ENCODE assay signal across 9 mouse cellular contexts in the genomic region with DNA sequence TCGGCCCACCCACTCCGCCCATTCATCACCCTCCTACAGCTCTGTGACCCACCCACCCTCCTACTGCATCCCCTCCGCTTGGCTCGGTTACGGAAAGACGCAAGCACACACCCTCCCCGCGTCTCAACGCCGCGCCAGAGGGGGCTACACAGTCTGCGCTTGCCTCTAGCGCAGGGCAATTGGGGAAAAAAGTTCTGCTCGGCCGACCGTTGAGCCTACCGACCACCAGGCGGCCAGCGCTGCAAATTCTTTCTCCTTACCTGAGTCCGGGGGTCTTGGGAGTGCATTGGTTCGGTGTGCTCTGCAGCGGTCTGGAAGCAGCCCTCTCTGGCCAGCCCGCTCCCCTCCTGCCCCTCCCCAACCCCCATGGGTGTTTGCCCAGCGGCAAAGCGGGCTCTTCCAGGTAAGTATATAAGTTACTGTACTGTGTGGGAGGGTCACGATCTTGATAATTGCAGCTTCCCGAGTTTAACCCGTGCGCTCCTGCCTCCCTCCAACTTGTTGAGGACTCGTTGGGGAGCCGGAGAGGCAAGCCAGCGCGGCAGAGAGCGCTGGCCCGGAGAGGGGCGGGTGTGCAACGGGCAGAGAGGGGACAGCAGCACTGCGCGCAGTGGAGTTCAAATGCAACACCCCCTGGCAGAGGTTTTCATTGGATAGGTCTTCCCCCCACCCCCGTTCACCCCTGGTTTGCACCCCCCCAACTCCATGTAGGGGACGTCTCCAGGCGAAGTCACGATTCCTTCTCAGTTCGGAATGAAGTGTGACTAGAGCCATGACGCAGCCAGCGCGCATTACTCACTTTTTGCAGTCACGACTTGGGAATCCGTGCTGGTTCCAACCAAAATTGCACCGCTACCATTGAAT.
A peak's percentile ranks its signal among the peaks of the same experiment; 100 is the strongest.
DNase-seq lines count a peak whose midpoint lies in the region; ATAC-seq lines count a peak whose summit lies in the region.
"Had no signal": no experiment of that assay in that cellular context is flagged by ENCODE, and none has a peak within 500 bp of the region (broad histone marks: within the 10 kb centered on the region; RNA-seq: fewer than 3 reads in every experiment).

No protein-coding gene starts in this region.

- peak; percentile 58 for DNase-seq in adrenal gland, adult 2 months
- no peak for DNase-seq in adrenal gland, postnatal 10 days
- DNase-seq in left cerebral cortex, postnatal 14 days (ENCODE audit: low spot score in 2 of 2), result peak; percentile 68 to 72
- DNase-seq in left cerebral cortex, postnatal 4 days, result no peak
- DNase-seq in hindbrain, embryonic 11.5 days (ENCODE audit: low spot score), result peak; percentile 55
- DNase-seq in thymus, postnatal 14 days, result no peak
- no peak for DNase-seq in kidney, adult 18-20 months

- H3K4me1 ChIP-seq in hindbrain, embryonic 11.5 days (replicated peaks; ENCODE audit: control insufficient read depth, insufficient read depth, low read length), result peaks cover 8% of the 10 kb centered on the region
- peaks cover 32% of the 10 kb centered on the region for H3K4me1 ChIP-seq in neural tube, embryonic 12.5 days

- peak overlapping the region; percentile 21 for H3K4me3 ChIP-seq in hindbrain, embryonic 11.5 days (ENCODE audit: low read depth, low read length)
- peak overlapping the region; percentile 24 for H3K4me3 ChIP-seq in neural tube, embryonic 12.5 days
- H3K4me3 ChIP-seq: erythroblast, embryonic 14.5 days had no signal

- peak overlapping the region; percentile 38 for H3K4me2 ChIP-seq in hindbrain, embryonic 11.5 days (replicated peaks; ENCODE audit: low read depth, low read length)
- H3K4me2 ChIP-seq in neural tube, embryonic 12.5 days (replicated peaks), result peak overlapping the region; percentile 52

- no peak overlapping the region for H3K9ac ChIP-seq in hindbrain, embryonic 11.5 days (ENCODE audit: low read depth, low read length)
- H3K9ac ChIP-seq in neural tube, embryonic 12.5 days, result no peak overlapping the region

- no peak overlapping the region for H3K27ac ChIP-seq in hindbrain, embryonic 11.5 days (ENCODE audit: low read depth, low read length)
- H3K27ac ChIP-seq in neural tube, embryonic 12.5 days, result no peak overlapping the region

- H3K36me3 ChIP-seq in hindbrain, embryonic 11.5 days (ENCODE audit: control insufficient read depth, insufficient read depth, low read length), result no peaks in the 10 kb centered on the region
- H3K36me3 ChIP-seq in neural tube, embryonic 12.5 days, result no peaks in the 10 kb centered on the region

- no peaks in the 10 kb centered on the region for H3K9me3 ChIP-seq in hindbrain, embryonic 11.5 days (ENCODE audit: control insufficient read depth, low read length)
- no peaks in the 10 kb centered on the region for H3K9me3 ChIP-seq in neural tube, embryonic 12.5 days

- peaks cover 83% of the 10 kb centered on the region for H3K27me3 ChIP-seq in hindbrain, embryonic 11.5 days (ENCODE audit: control insufficient read depth, insufficient read depth, low read length)
- H3K27me3 ChIP-seq in neural tube, embryonic 12.5 days (replicated peaks), result peaks cover 89% of the 10 kb centered on the region

- 0 out of 2 replicates have a peak, but pooled peaks have one; percentile 13 for ATAC-seq in hindbrain, embryonic 11.5 days (ENCODE audit: low FRiP score)
- no peak for ATAC-seq in neural tube, embryonic 12.5 days (ENCODE audit: low FRiP score, low read depth)

- intact Hi-C loops in left cerebral cortex, postnatal 14 days (cut with DNase I), result loop anchor here (5.0 kb wide), 3 partner anchors 66 to 186 kb away; no protein-coding TSS in a partner anchor
- intact Hi-C loops in left cerebral cortex, postnatal 4 days (cut with DNase I), result loop anchor here (5.0 kb wide), 1 partner anchor 191 kb away; no protein-coding TSS in a partner anchor

- under 1% methylated on average over 50 of the region's 50 CpGs for WGBS in hindbrain, embryonic 11.5 days
- under 1% methylated on average over 50 of the region's 50 CpGs for WGBS in neural tube, embryonic 12.5 days

Comparison
In these comparisons a context has a peak if more than half of its experiments do, and no peak if none do; other contexts are left out.
1. DNase-seq: peak in adrenal gland, adult 2 months (single experiment), left cerebral cortex, postnatal 14 days (2 of 2) and hindbrain, embryonic 11.5 days (single experiment); none in adrenal gland, postnatal 10 days (single experiment), left cerebral cortex, postnatal 4 days (single experiment), thymus, postnatal 14 days (single experiment) and kidney, adult 18-20 months (single experiment).